Mouse (Mus musculus): ENCODE results near the gene Vti1a. TPM values are rescaled to one million over a fixed set of nuclear protein-coding genes. Genes with fewer than 3 reads are reported as not detected.

The Vti1a gene
- total RNA-seq, 2 experiments from 2014 or later, result 19.8 to 19.9 TPM

- no peak for DNase-seq
These were observed 210.7 kb downstream of the Vti1a start for GRCm38 (mm10) chr19:55526717-55527235.

- no peak for DNase-seq
These were observed 213.9 kb downstream of the Vti1a start for GRCm38 (mm10) chr19:55530041-55530440.

GRCm38 (mm10) chr19:55532681-55533080 is 216.6 kb downstream of the Vti1a start:
- no peak for DNase-seq

GRCm38 (mm10) chr19:55536273-55536937 is 220.3 kb downstream of the Vti1a start:
- DNase-seq, result no peak

- peak; percentile 62 for DNase-seq
These were observed 221.6 kb downstream of the Vti1a start for GRCm38 (mm10) chr19:55537691-55538090.

GRCm38 (mm10) chr19:55541641-55542040 is 225.5 kb downstream of the Vti1a start:
- no peak for DNase-seq

- DNase-seq, result no peak
These were observed 226.4 kb downstream of the Vti1a start for GRCm38 (mm10) chr19:55542461-55542860.

GRCm38 (mm10) chr19:55543188-55543587 is 227.1 kb downstream of the Vti1a start:
- DNase-seq, result no peak

GRCm38 (mm10) chr19:55544498-55544897 is 228.4 kb downstream of the Vti1a start:
- DNase-seq, result no peak

GRCm38 (mm10) chr19:55545529-55545928 is 229.4 kb downstream of the Vti1a start:
- DNase-seq, result peak; percentile 91

GRCm38 (mm10) chr19:55546009-55546528 is 230.0 kb downstream of the Vti1a start:
- no peak for DNase-seq

- no peak for DNase-seq
These were observed 232.1 kb downstream of the Vti1a start for GRCm38 (mm10) chr19:55548206-55548605.

- DNase-seq, result no peak
These were observed 232.6 kb downstream of the Vti1a start for GRCm38 (mm10) chr19:55548656-55549055.

GRCm38 (mm10) chr19:55550176-55550575 is 234.1 kb downstream of the Vti1a start:
- DNase-seq, result no peak

- no peak for DNase-seq
These were observed 236.2 kb downstream of the Vti1a start for GRCm38 (mm10) chr19:55552339-55552738.

- DNase-seq, result peak; percentile 3
These were observed 236.8 kb downstream of the Vti1a start for GRCm38 (mm10) chr19:55552861-55553260.

- DNase-seq, result no peak
These were observed 238.2 kb downstream of the Vti1a start for GRCm38 (mm10) chr19:55554295-55554694.

- no peak for DNase-seq
These were observed 238.6 kb downstream of the Vti1a start for GRCm38 (mm10) chr19:55554703-55555102.

- DNase-seq, result peak; percentile 55
These were observed 240.3 kb downstream of the Vti1a start for GRCm38 (mm10) chr19:55556168-55556999.

- DNase-seq, result no peak
These were observed 243.2 kb downstream of the Vti1a start for GRCm38 (mm10) chr19:55559331-55559730.

GRCm38 (mm10) chr19:55560088-55560682 is 244.1 kb downstream of the Vti1a start:
- no peak for DNase-seq

GRCm38 (mm10) chr19:55561469-55561868 is 245.4 kb downstream of the Vti1a start:
- no peak for DNase-seq
